Mouse (Mus musculus): ENCODE measurements around the gene Slc25a15. TPM values are rescaled to one million over a fixed set of nuclear protein-coding genes. Genes with fewer than 3 reads are reported as not detected.

Slc25a15 gene
- polyA plus RNA-seq (2015; fragmentation: Nextera tagmentation; extraction: Ambion mirVana) = 9.9 and 10.3 TPM in 2 replicates

DNA sequence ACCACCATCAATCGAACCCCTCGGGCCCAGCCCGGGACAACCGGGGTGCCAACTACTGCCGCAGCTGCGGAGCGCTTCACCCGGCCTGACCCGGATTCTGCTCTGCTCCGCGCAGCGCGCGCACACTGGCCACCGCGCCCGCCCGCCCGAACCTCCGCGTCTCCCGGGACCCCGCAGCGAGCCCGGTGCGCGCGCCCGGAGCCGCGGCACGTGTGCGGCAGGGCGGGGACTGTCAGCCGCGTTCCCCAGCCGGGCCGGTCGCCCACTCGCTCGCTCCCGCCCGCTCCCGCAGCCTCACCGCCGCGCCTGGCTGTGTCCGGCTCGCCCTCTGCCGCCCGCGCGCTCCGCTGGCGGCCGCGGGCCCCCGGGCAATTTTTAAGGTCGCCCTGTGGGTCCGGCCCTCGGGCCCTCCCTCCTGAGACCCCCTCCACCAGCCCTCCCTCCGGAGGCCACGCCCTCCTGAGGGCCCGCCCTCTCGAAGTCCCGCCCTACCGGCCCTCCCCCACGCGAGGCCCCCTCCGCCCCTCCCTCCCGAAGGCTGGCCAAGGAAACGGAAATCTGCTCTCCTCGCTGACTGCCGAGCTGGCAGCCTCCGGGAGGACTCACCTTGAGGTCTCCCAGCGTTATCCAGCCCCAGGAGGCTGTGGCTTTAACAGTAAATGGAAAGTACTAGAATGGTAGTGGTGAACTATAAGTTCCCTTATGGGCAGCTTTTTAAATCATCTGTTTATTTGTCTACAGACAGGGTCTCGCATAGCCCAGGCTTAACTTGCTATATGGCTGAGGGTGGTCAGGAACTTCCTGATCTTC is at the start of gene Slc25a15:
Gene Slc25a15 (minus strand): TSS at position 456 of the 810 bp plus-strand sequence.

DNA sequence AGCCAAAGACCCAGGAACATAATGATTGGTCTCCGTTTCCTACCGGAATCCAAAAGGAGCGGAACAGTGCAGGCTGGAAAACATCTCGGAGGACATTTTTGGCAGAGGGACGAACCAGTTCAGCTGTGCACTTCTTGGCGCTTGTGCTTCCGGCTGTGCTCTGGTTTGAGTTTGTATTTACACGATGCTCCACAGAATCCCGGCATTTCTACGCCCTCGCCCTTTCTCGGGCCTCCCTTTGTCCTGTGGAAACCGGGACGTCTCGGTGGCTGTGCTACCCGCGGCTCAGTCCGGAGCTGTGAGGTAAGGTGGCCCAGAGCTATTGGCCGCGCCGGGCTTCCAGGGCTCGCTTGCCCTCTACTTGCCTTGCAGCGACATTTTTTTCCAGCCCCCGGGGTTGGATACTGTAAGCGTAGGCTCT is 12.9 kb upstream of the Slc25a15 start, which contains the start of gene Mrps31:
Gene Mrps31 (plus strand): TSS at position 80 of the 421 bp plus-strand sequence.

Other genes starting within 250 kb of the Slc25a15 start
- gene Nek3, start 232.2 kb downstream of the Slc25a15 start, polyA plus RNA-seq (2015; fragmentation: Nextera tagmentation; extraction: Ambion mirVana) = 2.3 and 2.9 TPM in 2 replicates
- gene Ckap2, start 212.8 kb downstream of the Slc25a15 start, polyA plus RNA-seq (2015; fragmentation: Nextera tagmentation; extraction: Ambion mirVana) = 13.8 and 14.7 TPM in 2 replicates
- gene Vps36, start 205.8 kb downstream of the Slc25a15 start, polyA plus RNA-seq (2015; fragmentation: Nextera tagmentation; extraction: Ambion mirVana) = 18.6 and 22.3 TPM in 2 replicates
- 7.3 and 7.5 TPM in 2 replicates for gene Thsd1, start 171.3 kb downstream of the Slc25a15 start, polyA plus RNA-seq (2015; fragmentation: Nextera tagmentation; extraction: Ambion mirVana)
- 0.09 TPM in 1 of 2 replicates, not detected in the other for gene Tpte, start 115.2 kb downstream of the Slc25a15 start, polyA plus RNA-seq (2015; fragmentation: Nextera tagmentation; extraction: Ambion mirVana)
- 52.8 and 54.1 TPM in 2 replicates for gene Mrps31, start 12.8 kb upstream of the Slc25a15 start, polyA plus RNA-seq (2015; fragmentation: Nextera tagmentation; extraction: Ambion mirVana)

Data from skeletal muscle tissue, postnatal 0 days (tissue).